Mouse (Mus musculus): ENCODE data around the gene Wnt1.

DNA sequence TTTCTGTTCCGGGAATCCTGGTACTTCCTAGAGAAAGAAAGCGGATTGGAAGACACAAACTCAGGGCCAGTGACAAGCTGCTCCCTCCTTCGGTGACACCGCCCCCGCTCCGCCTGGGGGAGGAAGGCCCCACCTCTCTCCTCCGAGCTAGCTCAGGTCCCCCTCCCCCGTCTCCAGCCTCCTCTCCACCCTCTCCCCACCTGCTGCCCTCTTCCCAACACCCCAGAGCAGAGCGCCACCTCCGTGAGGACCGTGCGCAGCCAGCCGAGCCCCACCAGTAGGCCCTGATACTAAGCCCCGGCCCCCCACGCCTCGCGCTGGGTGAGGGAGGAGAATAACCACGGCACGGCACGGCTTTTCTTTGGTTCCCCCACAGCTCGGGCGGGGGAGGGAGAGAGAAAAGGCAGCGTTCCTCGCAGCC lies 27.4 kb upstream of the Wnt1 start:
- TF ChIP-seq CTCF (IDR thresholded peaks at IDR 0.05; ENCODE audit: borderline replicate concordance, control insufficient read depth, extremely low read depth, insufficient read depth, low read length, poor library complexity) (no peak), POLR2A (IDR thresholded peaks at IDR 0.05; ENCODE audit: control insufficient read depth, extremely low read depth, insufficient read depth, low read length, poor library complexity) (no peak)
